Mouse (Mus musculus): ENCODE data around the gene Hs6st3. TPM values are rescaled to one million over a fixed set of nuclear protein-coding genes. Genes with fewer than 3 reads are reported as not detected.

The Hs6st3 gene
- polyA plus RNA-seq, 1 experiment from 2014 or later, result 1.2 TPM

- Histone ChIP-seq H3K9ac (no peak overlapping the region), H3K4me3 (no peak overlapping the region), H3K27me3 (no peaks in the 10 kb centered on the region), H3K9me3 (no peaks in the 10 kb centered on the region), H3K4me1 (replicated peaks) (no peaks in the 10 kb centered on the region), H3K27ac (replicated peaks) (no peak overlapping the region), H3K4me2 (no peak overlapping the region), H3K36me3 (no peaks in the 10 kb centered on the region)
- WGBS, result 65% methylated on average over 5 of the region's 5 CpGs
- ATAC-seq (ENCODE audit: low read depth), result no peak
Measured at GRCm38 (mm10) chr14:119466899-119467588, 328.9 kb downstream of the Hs6st3 start.

GRCm38 (mm10) chr14:119476582-119476981 lies 338.4 kb downstream of the Hs6st3 start:
- Histone ChIP-seq H3K9me3 (no peaks in the 10 kb centered on the region), H3K9ac (no peak overlapping the region), H3K4me3 (no peak overlapping the region), H3K36me3 (no peaks in the 10 kb centered on the region), H3K27me3 (no peaks in the 10 kb centered on the region), H3K4me1 (replicated peaks) (no peaks in the 10 kb centered on the region), H3K27ac (replicated peaks) (no peak overlapping the region), H3K4me2 (no peak overlapping the region)
- WGBS, result 91% methylated on average over 9 of the region's 9 CpGs
- no peak for ATAC-seq (ENCODE audit: low read depth)

DNA sequence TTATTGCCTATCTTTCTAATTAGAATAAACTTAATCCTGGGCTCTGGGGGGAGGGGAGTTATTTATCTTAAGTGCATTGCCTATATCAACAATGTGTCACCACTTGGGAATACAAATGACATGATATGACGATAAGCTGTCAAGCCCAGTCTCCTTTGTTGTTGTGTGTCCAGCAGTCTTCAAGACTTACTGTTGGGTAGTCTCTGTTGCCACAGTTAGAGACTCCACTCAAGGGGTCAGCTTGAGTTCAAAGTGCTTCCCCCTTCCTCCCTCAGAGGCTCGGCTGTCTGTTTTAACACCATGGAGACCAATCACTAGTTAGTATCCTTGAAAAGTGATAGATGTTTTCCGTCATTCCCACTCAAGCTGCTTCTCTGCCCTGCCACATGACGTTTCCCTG lies 339.7 kb downstream of the Hs6st3 start:
- 74% methylated on average over 4 of the region's 4 CpGs for WGBS
- H3K27me3 ChIP-seq, result no peaks in the 10 kb centered on the region
- no peak overlapping the region for H3K4me3 ChIP-seq
- H3K4me2 ChIP-seq, result no peak overlapping the region
- H3K9ac ChIP-seq, result no peak overlapping the region
- ATAC-seq (ENCODE audit: low read depth), result no peak
- no peak overlapping the region for H3K27ac ChIP-seq (replicated peaks)
- no peaks in the 10 kb centered on the region for H3K36me3 ChIP-seq
- H3K4me1 ChIP-seq (replicated peaks), result no peaks in the 10 kb centered on the region
- no peaks in the 10 kb centered on the region for H3K9me3 ChIP-seq

DNA sequence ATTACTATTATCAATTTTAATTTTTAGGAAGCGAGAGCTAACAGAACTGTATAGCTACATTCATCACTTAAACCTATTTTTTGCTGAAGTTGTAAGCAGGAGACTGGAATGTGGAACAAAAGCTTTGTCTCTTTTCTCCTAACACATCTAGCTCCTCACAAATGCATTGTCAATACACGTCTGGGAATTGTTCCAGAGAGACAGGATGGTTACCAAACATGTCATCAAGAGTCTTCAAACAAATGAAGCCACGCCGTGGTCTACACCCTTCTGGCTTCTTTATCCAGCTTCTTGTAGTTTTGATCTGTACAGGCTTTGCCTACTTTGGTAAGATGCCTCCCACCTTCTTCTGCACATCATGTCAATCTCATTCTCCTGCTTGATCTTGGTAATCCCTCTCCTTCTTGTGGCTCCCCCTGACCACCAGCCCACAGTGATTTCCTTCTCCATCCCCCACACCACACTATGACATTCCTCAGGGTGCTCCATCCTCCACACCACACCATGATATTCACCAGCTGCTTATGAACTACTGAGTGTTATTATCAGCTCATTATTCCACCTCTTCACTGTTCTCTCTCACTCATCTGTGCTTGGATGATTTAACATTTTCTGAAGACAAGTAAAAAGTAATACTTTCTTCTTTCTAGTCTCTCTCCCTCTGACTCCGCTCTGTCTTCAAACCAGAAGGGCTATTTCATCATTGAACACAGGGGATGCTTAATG lies 351.0 kb downstream of the Hs6st3 start:
- Histone ChIP-seq H3K27me3 (no peaks in the 10 kb centered on the region; the same call in 1 of the 2 replicates), H3K9ac (no peak overlapping the region), H3K36me3 (no peaks in the 10 kb centered on the region), H3K4me2 (no peak overlapping the region), H3K4me1 (replicated peaks) (no peaks in the 10 kb centered on the region), H3K4me3 (no peak overlapping the region), H3K27ac (replicated peaks) (no peak overlapping the region), H3K9me3 (no peaks in the 10 kb centered on the region)
- no peak for ATAC-seq (ENCODE audit: low read depth)
- WGBS, result 87% methylated on average over 5 of the region's 5 CpGs

GRCm38 (mm10) chr14:119520632-119521031 lies 382.5 kb downstream of the Hs6st3 start:
- no peak overlapping the region for H3K4me2 ChIP-seq
- H3K27me3 ChIP-seq, result peaks cover 58% of the 10 kb centered on the region
- H3K4me1 ChIP-seq (replicated peaks), result no peaks in the 10 kb centered on the region
- no peak overlapping the region for H3K9ac ChIP-seq
- H3K36me3 ChIP-seq, result no peaks in the 10 kb centered on the region
- H3K4me3 ChIP-seq, result no peak overlapping the region
- H3K9me3 ChIP-seq, result no peaks in the 10 kb centered on the region
- no peak overlapping the region for H3K27ac ChIP-seq (replicated peaks)
- ATAC-seq (ENCODE audit: low read depth), result no peak
- WGBS, result 57% methylated on average over 5 of the region's 5 CpGs

DNA sequence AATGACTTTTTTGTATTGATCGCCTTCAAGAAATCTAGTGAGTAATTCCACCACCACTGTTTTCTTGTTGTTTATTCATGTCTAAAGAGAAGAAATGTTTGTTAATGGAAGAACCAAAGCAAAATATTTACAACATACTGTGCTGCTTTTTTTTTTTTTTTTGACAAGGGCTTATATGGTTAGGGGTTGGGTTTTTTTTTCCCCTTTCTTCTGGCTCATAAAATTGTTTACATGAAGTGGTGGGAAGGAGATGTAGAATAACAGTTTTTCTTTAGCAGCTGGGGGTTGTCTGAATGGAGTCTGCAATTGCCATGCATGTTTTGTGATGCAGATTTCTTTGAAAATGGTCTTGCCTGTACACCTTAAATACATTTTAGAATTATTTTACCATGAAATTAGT lies 382.9 kb downstream of the Hs6st3 start:
- no peak for ATAC-seq (ENCODE audit: low read depth)
- WGBS, result 90% methylated on average over 1 of the region's 1 CpGs
- H3K9me3 ChIP-seq, result no peaks in the 10 kb centered on the region

DNA sequence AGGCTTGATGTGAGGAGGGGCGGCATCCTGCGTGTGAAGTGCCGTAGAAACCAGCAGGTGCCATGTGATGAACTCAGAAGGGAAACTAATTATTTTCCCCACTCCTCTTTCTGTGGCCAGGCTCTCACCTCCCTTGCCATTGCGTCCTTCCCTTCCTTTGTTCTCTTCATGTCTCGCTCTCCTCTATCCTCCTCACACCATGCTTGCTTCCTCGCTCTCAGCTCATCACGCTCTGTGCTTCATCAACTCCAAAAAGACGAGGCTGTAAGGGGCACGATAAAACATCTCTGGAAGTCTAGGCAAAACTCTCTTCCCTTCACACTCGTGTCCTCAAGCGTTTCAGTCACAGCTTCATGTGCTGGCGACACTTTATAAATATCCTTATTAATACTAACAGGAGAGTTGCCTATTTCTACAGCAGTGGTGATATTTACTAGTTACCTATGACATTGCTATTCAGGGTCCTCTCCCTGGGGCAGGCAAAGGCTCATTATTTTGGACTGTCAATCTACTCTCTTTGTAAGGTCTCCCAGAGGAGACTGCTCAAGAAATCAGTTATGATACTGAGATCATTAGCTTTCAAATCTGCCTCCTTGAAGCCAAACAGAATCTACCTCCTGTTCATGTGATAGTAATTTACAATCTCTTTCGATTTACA lies 394.9 kb downstream of the Hs6st3 start:
- ATAC-seq (ENCODE audit: low read depth), result no peak
- WGBS, result 75% methylated on average over 13 of the region's 13 CpGs
- H3K27ac ChIP-seq (replicated peaks), result no peak overlapping the region
- no peak overlapping the region for H3K4me2 ChIP-seq
- no peak overlapping the region for H3K4me3 ChIP-seq
- H3K27me3 ChIP-seq, result no peaks in the 10 kb centered on the region; the same call in 1 of the 2 replicates
- no peaks in the 10 kb centered on the region for H3K9me3 ChIP-seq
- no peak overlapping the region for H3K9ac ChIP-seq
- H3K4me1 ChIP-seq (replicated peaks), result no peaks in the 10 kb centered on the region
- no peaks in the 10 kb centered on the region for H3K36me3 ChIP-seq

More for the DNA sequence above, 382.9 kb downstream of the Hs6st3 start:
- Histone ChIP-seq H3K9ac (no peak overlapping the region), H3K36me3 (no peaks in the 10 kb centered on the region), H3K27me3 (peaks cover 56% of the 10 kb centered on the region), H3K4me1 (replicated peaks) (no peaks in the 10 kb centered on the region), H3K27ac (replicated peaks) (no peak overlapping the region), H3K4me2 (no peak overlapping the region), H3K4me3 (no peak overlapping the region)

DNA sequence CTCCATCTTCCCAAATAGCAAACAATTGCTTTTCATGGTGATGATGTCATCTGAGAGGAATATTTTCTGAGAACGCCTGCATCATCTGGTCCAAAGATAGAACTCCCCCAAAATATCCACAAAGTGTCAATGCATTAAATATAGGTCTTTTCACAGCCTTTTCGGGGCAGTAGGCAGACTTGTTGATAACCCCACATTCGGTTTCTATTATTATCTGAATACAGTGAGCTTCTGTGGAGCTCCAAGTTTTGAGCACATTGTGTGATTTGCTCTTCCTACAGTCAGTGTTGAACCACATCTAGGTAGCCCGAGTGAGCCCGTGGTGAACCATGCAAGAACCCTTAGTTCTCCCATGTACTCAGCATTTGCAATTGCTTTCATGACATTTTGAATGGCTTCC lies 402.4 kb downstream of the Hs6st3 start:
- no peak overlapping the region for H3K4me2 ChIP-seq
- H3K9me3 ChIP-seq, result no peaks in the 10 kb centered on the region
- H3K27me3 ChIP-seq, result no peaks in the 10 kb centered on the region
- WGBS, result 86% methylated on average over 5 of the region's 5 CpGs
- no peak for ATAC-seq (ENCODE audit: low read depth)
- no peak overlapping the region for H3K9ac ChIP-seq
- H3K36me3 ChIP-seq, result no peaks in the 10 kb centered on the region
- no peak overlapping the region for H3K4me3 ChIP-seq
- no peaks in the 10 kb centered on the region for H3K4me1 ChIP-seq (replicated peaks)
- H3K27ac ChIP-seq (replicated peaks), result no peak overlapping the region

DNA sequence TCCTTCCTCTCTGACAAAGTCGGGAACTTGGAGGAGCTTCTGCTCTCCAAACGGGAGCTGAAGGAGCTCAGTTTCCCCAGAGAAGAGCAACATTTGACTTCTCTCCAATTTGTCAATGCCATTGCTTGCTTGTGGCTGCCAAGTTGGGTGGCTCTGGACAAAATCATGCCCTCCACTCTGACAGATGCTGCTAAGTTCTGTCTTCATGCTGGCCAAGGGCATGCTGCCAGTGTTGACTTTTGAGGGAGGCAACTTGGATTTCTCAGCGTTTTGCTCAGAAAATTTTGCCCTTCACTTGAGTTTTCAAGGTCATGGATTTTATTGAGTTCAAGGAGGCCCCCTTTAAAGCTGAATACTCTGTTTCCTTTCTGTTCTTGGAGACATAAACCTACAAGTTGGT lies 406.5 kb downstream of the Hs6st3 start:
- H3K27ac ChIP-seq (replicated peaks), result no peak overlapping the region
- no peaks in the 10 kb centered on the region for H3K9me3 ChIP-seq
- ATAC-seq (ENCODE audit: low read depth), result no peak
- H3K4me3 ChIP-seq, result no peak overlapping the region
- no peaks in the 10 kb centered on the region for H3K36me3 ChIP-seq
- H3K4me2 ChIP-seq, result no peak overlapping the region
- H3K27me3 ChIP-seq, result no peaks in the 10 kb centered on the region
- H3K9ac ChIP-seq, result no peak overlapping the region
- 85% methylated on average over 3 of the region's 3 CpGs for WGBS
- H3K4me1 ChIP-seq (replicated peaks), result no peaks in the 10 kb centered on the region

- Histone ChIP-seq H3K4me1 (replicated peaks) (no peaks in the 10 kb centered on the region), H3K4me3 (no peak overlapping the region), H3K27me3 (no peaks in the 10 kb centered on the region), H3K36me3 (no peaks in the 10 kb centered on the region), H3K9me3 (no peaks in the 10 kb centered on the region), H3K27ac (replicated peaks) (no peak overlapping the region), H3K4me2 (no peak overlapping the region), H3K9ac (no peak overlapping the region)
- 85% methylated on average over 4 of the region's 4 CpGs for whole genome bisulfite sequencing
- no peak for ATAC-seq (ENCODE audit: low read depth)
Measured at GRCm38 (mm10) chr14:119558356-119558755, 420.2 kb downstream of the Hs6st3 start.

GRCm38 (mm10) chr14:119582039-119582508 lies 443.9 kb downstream of the Hs6st3 start:
- Histone ChIP-seq H3K4me1 (replicated peaks) (peaks cover 20% of the 10 kb centered on the region), H3K9me3 (no peaks in the 10 kb centered on the region), H3K9ac (no peak overlapping the region), H3K4me3 (no peak overlapping the region), H3K27ac (replicated peaks) (peak overlapping the region; percentile 29; the same call in 1 of the 2 replicates), H3K36me3 (no peaks in the 10 kb centered on the region), H3K4me2 (no peak overlapping the region), H3K27me3 (no peaks in the 10 kb centered on the region; the same call in 1 of the 2 replicates)
- peak; percentile 72 for ATAC-seq (ENCODE audit: low read depth)
- 22% methylated on average over 10 of the region's 10 CpGs for WGBS

GRCm38 (mm10) chr14:119585069-119585468 lies 446.9 kb downstream of the Hs6st3 start:
- no peak overlapping the region for H3K4me3 ChIP-seq
- H3K36me3 ChIP-seq, result no peaks in the 10 kb centered on the region
- 76% methylated on average over 4 of the region's 4 CpGs for WGBS
- no peak overlapping the region for H3K4me2 ChIP-seq
- H3K27ac ChIP-seq (replicated peaks), result no peak overlapping the region
- no peak for ATAC-seq (ENCODE audit: low read depth)
- peaks cover 20% of the 10 kb centered on the region for H3K4me1 ChIP-seq (replicated peaks)
- no peaks in the 10 kb centered on the region for H3K9me3 ChIP-seq
- H3K27me3 ChIP-seq, result no peaks in the 10 kb centered on the region; the same call in 1 of the 2 replicates
- no peak overlapping the region for H3K9ac ChIP-seq

Measured in neural tube, embryonic 13.5 days (tissue).